Mouse (Mus musculus): ENCODE data around the gene Tmem74b. TPM values are rescaled to one million over a fixed set of nuclear protein-coding genes. Genes with fewer than 3 reads are reported as not detected.

Tmem74b gene
- polyA plus RNA-seq, 1 experiment from 2014 or later = 24.8 TPM

DNA sequence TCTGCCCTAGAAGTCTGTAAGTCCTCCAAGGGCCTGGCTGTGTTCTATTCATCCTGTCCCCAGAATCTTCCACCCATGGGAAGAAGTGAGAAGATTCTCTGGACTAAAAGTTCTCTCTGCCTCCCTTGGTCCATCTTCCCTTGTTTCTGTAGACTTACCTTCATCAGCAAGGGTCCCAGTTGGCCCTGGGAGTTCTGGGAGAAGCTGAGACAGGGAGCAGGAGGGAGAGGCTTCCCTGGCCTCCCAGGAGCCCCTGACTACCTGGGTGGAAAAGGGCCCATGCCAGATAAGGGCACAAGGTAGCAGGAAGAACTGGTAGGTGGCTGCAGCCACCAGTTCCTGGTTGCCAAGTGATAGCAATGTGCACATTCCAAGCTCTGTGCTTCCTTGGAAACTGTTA lies 42.0 kb downstream of the Tmem74b start, which contains the start of gene Psmf1:
TSS of gene Psmf1 (minus strand) at position 342 of the 400 bp plus-strand sequence.
- Histone ChIP-seq H3K4me1 (peaks cover 28% of the 10 kb centered on the region), H3K27me3 (peaks cover 4% of the 10 kb centered on the region; the same call in 1 of the 2 replicates), H3K4me3 (no peak within 1 kb of the TSS), H3K36me3 (no peaks in the 10 kb centered on the region), H3K4me2 (replicated peaks) (no peak within 1 kb of the TSS), H3K27ac (replicated peaks) (no peak within 1 kb of the TSS), H3K9me3 (no peaks in the 10 kb centered on the region), H3K9ac (replicated peaks) (no peak within 1 kb of the TSS)
- ATAC-seq (replicated peaks) = no peak

DNA sequence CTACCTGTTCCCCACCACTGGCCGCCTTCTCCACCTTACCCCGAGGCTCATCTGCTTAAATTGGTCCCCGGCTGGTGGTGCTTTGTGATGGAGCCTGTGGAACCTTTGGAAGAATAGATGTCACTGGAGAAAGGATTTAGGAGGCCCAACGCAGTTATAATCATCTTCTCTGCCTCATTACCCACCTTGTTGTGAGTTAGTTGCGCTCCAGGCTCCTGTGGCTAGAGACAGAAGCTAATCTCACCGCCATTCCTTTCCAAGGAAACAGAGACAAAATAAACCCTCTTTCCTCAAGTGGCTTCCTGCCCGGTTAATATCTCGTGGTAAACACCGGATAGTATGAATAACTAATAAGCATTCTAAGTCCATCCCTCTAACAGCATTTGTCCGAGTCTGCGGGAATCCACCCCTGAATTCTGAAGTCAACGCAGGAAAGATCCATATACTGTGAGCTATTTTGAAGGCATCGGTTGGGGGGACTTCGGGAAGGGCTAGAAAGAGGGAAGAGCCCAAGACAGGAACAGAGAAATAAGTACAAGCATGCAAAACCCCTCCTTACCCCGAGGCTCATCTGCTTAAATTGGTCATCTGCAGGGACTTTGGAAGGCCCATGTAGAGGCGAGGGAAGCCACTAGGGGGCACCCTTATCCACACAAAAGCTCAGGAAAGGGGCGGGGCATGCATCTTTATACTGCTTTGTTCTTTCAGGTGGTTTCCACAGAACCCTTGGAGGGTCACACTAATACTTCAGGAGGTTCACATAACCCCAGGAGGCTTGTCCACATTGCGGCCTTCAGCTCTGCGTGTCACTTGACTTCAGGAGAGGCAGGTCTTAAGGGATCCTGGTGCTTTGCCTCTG lies 46.3 kb downstream of the Tmem74b start:
- H3K9me3 ChIP-seq = no peaks in the 10 kb centered on the region
- no peak overlapping the region for H3K27ac ChIP-seq (replicated peaks)
- H3K4me2 ChIP-seq (replicated peaks) = 0 out of 2 replicates have a peak overlapping the region, but pooled peaks have one; percentile 4
- H3K27me3 ChIP-seq = peaks cover 4% of the 10 kb centered on the region; the same call in 1 of the 2 replicates
- H3K36me3 ChIP-seq = no peaks in the 10 kb centered on the region
- H3K4me3 ChIP-seq = no peak overlapping the region
- WGBS = 21% methylated on average over 19 of the region's 19 CpGs
- H3K4me1 ChIP-seq = 0 out of 2 replicates have a peak, but pooled peaks cover 4% of the 10 kb centered on the region
- H3K9ac ChIP-seq (replicated peaks) = no peak overlapping the region
- peak; percentile 70 for ATAC-seq (replicated peaks)

DNA sequence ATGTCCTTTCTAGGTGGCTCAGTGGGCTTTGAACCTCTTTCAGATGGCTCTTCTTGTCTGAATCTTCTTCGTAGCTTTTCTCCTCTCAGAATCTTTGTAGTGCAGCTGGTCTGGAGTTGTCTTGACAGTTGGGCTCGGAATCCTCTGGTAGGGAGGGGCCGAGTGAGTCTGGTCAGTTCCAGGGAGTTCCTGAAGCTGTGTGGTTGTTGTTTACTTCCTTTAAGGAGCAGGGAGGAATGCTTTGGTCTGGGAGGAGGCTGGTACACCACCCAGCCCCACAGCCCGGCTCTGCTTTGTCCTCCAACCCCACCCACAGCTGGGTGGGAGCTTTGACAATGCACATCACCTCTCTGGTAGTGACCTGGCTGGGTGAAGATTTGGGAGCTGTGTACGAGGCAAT lies 49.5 kb downstream of the Tmem74b start:
- 0 out of 2 replicates have a peak, but pooled peaks cover 4% of the 10 kb centered on the region for H3K4me1 ChIP-seq
- H3K9me3 ChIP-seq = no peaks in the 10 kb centered on the region
- no peak overlapping the region for H3K27ac ChIP-seq (replicated peaks)
- no peak overlapping the region for H3K4me2 ChIP-seq (replicated peaks)
- H3K27me3 ChIP-seq = no peaks in the 10 kb centered on the region
- H3K9ac ChIP-seq (replicated peaks) = no peak overlapping the region
- no peak overlapping the region for H3K4me3 ChIP-seq
- H3K36me3 ChIP-seq = no peaks in the 10 kb centered on the region
- ATAC-seq (replicated peaks) = no peak
- 67% methylated on average over 5 of the region's 5 CpGs for WGBS

DNA sequence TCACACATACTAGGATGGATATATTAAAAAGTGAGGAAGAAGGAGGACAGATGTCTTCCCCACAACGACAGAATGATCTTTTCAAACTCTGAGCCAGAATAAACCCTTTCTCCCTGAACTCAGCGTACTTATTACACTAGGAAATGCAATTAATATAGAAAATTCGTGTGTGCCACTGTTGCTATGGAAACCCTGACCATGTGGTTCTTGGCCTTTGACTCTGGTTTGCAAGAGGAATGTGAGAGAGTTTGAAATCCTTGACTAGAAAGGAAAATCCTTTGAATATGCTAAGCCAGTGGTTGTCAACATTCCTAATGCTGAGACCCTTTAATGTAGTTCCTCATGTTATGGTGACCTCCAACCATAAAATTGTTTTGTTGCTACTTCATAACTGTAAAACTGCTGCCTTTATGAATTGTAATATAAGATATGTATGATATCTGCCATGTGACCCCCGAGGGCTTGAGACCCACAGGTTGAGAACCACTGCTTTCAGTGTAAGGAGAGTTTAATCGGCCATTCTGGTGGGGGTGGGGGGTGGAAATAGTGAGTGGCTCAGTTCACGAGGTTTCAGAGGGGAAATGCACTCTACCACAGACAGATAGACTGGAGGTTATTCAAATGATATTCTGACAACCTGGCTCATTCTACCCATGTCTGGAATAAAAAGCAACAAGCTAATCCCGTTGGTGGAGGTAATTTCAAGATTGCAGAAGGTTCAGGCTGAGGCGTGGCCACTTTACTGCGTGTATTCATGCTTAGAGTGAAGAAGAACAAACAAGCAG lies 54.7 kb downstream of the Tmem74b start:
- Histone ChIP-seq H3K9ac (replicated peaks) (no peak overlapping the region), H3K9me3 (no peaks in the 10 kb centered on the region), H3K4me2 (replicated peaks) (no peak overlapping the region), H3K27ac (replicated peaks) (no peak overlapping the region), H3K4me3 (no peak overlapping the region), H3K36me3 (no peaks in the 10 kb centered on the region), H3K27me3 (no peaks in the 10 kb centered on the region), H3K4me1 (no peaks in the 10 kb centered on the region)
- no peak for ATAC-seq (replicated peaks)
- WGBS = 57% methylated on average over 9 of the region's 9 CpGs

DNA sequence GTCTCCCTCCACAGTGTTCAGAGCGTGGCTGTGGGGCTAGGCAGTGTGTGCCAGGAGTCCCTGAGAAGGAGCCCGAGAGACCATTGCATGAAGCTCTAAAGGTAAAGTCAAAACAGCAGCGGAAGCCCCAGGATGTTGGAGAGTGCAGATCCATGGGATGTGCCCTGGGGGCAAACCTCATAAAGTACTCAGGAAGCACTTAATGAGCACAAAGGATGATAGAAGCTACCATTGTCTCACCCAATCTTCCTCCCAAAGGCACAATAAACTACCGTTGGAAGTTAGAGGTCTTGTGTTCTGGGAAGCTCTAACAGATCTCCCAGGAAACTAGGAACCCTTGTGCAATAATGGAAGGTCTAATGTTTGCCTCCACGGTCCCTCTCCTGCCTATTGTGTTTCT lies 55.6 kb downstream of the Tmem74b start:
- Histone ChIP-seq H3K4me2 (replicated peaks) (no peak overlapping the region), H3K27me3 (no peaks in the 10 kb centered on the region), H3K4me1 (no peaks in the 10 kb centered on the region), H3K4me3 (no peak overlapping the region), H3K9ac (replicated peaks) (no peak overlapping the region), H3K36me3 (no peaks in the 10 kb centered on the region), H3K9me3 (no peaks in the 10 kb centered on the region), H3K27ac (replicated peaks) (no peak overlapping the region)
- no peak for ATAC-seq (replicated peaks)
- WGBS = 77% methylated on average over 5 of the region's 5 CpGs

DNA sequence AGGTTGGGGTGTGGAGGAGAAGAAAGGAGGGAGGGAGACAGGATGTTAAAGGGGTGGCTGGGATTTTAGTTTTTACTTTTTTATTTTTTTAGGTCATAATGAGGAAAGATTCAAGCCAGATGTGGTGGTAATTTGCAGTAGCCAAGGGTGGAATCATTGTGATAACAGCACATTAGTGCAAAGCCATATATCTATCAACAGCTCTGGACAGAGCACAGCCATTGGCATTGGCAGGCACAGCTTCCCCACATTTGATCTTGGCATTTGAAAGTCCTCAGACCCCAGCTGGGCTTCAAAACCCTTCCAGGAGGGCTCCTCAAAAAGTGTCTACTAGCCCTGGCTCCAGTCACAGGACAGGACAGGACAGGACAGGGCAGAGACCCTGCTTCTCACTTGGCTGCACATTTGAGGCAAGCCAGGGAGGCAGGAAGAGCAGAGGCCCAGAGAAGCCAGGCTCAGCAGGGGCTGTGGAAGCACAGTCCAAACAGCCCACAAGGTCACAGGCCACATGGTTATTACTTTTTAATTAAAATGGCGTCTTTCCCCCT lies 57.1 kb downstream of the Tmem74b start:
- Histone ChIP-seq H3K9ac (replicated peaks) (no peak overlapping the region), H3K4me3 (no peak overlapping the region)
- WGBS = 58% methylated on average over 1 of the region's 1 CpGs

More for the DNA sequence above, 57.1 kb downstream of the Tmem74b start:
- H3K27me3 ChIP-seq = no peaks in the 10 kb centered on the region
- no peaks in the 10 kb centered on the region for H3K36me3 ChIP-seq
- no peak for ATAC-seq (replicated peaks)
- H3K4me2 ChIP-seq (replicated peaks) = no peak overlapping the region
- no peaks in the 10 kb centered on the region for H3K4me1 ChIP-seq
- no peak overlapping the region for H3K27ac ChIP-seq (replicated peaks)
- no peaks in the 10 kb centered on the region for H3K9me3 ChIP-seq

Other genes with a start within 250 kb of the Tmem74b start
- gene 4921509C19Rik, start 225.9 kb upstream of the Tmem74b start, polyA plus RNA-seq (2015; fragmentation: Nextera tagmentation; extraction: Ambion mirVana) = not detected in 2 replicates
- gene Nsfl1c, start 207.8 kb upstream of the Tmem74b start, polyA plus RNA-seq (2015; fragmentation: Nextera tagmentation; extraction: Ambion mirVana) = 267 and 273 TPM in 2 replicates
- gene Fkbp1a, start 159.5 kb upstream of the Tmem74b start, polyA plus RNA-seq (2015; fragmentation: Nextera tagmentation; extraction: Ambion mirVana) = 587 and 591 TPM in 2 replicates
- gene Sdcbp2, start 129.4 kb upstream of the Tmem74b start, polyA plus RNA-seq (2015; fragmentation: Nextera tagmentation; extraction: Ambion mirVana) = 0.52 and 0.64 TPM in 2 replicates
- gene Snph, start 69.4 kb upstream of the Tmem74b start, polyA plus RNA-seq (2015; fragmentation: Nextera tagmentation; extraction: Ambion mirVana) = 10.0 and 11.2 TPM in 2 replicates
- gene Rad21l, start 33.5 kb upstream of the Tmem74b start, polyA plus RNA-seq (2015; fragmentation: Nextera tagmentation; extraction: Ambion mirVana) = 0.10 TPM in 1 of 2 replicates, not detected in the other
- gene Psmf1, start 42.2 kb downstream of the Tmem74b start, polyA plus RNA-seq (2015; fragmentation: Nextera tagmentation; extraction: Ambion mirVana) = 51.5 and 55.1 TPM in 2 replicates
- 0.09 TPM in 1 of 2 replicates, not detected in the other for gene Rspo4, start 140.9 kb downstream of the Tmem74b start, polyA plus RNA-seq (2015; fragmentation: Nextera tagmentation; extraction: Ambion mirVana)
- gene Angpt4, start 209.2 kb downstream of the Tmem74b start, polyA plus RNA-seq (2015; fragmentation: Nextera tagmentation; extraction: Ambion mirVana) = 0.20 TPM in 1 of 2 replicates, not detected in the other

All from forebrain, embryonic 15.5 days (tissue).